Mouse (Mus musculus): ENCODE data around the gene 6330403K07Rik.

The 6330403K07Rik gene

DNA sequence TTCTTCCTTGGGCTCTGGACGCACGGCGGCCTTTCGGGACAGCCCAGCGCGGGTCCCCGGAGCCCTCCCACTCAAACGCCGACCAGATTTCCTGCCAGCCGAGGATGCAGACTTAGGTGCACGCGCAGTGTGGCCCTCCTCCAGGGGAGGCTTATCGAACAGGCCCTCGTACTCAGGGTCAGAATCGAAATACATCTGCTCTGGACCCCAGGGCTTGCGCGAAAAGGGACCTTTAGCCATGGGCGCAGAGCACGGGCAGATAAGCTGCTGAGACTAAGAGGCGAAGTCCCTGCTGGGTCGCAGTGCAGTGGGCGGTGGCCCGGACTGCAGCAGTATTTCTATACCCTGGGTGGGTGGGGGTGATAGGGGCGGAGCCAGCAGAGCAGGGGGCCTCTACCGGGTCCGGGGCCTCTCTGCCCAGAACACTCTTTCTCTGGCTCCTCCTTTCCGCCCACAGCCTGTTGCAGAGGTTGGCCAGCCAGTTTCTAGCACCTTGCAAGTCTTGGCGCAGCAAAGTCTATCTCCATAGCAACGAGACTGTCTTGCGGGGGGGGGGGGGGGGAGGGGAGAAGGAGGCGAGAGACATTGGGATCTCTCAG, at the start of gene 6330403K07Rik:
Gene 6330403K07Rik (minus strand): TSS at position 351 of the 599 bp plus-strand sequence.
- DNase-seq (ENCODE audit: low spot score in 2 of 2), result peak; percentile 68 to 75

DNA sequence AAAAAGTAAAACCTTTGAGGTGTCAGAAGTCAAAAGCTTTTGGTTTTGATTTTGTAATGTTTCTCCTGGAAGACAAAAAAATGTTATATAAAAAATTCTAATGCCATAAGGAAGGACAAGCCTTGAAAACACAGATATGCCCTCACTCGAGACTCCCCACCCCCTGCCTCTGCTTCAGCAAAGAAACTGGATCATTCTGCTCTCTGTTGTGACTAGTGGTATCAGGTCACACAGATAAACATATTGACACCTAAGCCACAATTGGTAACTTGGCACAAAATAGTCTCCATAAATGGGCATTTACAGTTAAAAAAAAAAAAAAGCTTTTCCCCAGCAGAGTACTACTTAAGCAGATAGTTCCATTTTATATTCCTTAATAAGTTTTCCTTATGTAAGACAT, 43.0 kb upstream of the 6330403K07Rik start:
- DNase-seq (ENCODE audit: low spot score in 2 of 2), result no peak

DNA sequence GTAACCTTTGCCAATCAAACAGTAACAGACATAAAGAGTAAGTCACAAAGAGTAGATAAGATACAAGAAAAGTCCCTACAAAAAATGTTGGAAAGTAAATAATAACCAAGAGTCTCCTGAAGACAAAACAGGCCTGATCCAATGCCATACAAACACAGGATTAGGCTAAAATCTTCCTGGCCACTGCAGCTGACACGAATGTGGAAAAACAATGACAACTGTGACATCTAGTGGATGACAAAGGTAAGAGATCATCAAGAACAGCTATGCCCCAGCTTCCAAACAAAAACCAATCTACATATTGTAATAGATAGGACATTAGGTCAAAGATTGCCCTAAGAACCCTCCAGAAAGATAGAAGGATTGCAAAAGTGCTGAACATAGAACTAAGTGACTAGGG, 19.2 kb upstream of the 6330403K07Rik start:
- DNase-seq (ENCODE audit: low spot score in 2 of 2), result peak in 1 of 2 experiments; percentile 30

DNA sequence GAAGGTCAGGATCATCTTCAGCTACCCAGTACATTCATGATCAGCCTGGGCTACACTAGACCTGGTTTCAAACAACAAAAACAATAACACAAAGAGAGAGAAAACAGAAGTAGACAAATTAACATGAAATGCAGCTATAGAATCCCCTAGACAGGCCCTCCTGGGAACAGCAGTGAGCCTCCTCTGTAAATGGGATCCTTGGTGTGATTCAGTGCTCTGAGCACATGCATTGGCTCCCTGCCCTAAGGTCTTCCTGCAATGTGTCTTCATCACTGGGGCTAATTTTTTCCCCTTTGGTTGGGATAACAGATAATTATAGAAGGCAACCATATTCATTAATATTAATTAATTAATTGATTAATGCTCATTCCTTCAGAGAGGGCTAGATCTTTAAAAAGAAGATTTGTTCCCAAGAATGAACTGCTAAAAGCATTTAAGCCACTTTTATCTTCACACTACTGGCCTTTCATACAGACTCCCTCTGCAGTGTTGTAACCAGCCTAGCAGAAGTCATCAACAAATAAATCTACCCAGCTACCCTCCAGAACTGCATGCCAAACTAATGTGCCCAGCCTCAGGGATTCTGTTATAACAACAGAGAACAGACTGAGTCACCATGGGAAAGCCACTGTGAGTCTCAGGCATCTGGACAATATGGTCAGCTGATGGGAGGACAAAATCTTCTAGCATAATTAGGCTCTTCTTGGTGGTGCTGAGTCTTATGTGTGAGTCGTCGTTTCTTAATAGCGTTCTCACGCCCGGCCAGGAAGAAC, 6.4 kb upstream of the 6330403K07Rik start:
- DNase-seq (ENCODE audit: low spot score in 2 of 2), result no peak

DNA sequence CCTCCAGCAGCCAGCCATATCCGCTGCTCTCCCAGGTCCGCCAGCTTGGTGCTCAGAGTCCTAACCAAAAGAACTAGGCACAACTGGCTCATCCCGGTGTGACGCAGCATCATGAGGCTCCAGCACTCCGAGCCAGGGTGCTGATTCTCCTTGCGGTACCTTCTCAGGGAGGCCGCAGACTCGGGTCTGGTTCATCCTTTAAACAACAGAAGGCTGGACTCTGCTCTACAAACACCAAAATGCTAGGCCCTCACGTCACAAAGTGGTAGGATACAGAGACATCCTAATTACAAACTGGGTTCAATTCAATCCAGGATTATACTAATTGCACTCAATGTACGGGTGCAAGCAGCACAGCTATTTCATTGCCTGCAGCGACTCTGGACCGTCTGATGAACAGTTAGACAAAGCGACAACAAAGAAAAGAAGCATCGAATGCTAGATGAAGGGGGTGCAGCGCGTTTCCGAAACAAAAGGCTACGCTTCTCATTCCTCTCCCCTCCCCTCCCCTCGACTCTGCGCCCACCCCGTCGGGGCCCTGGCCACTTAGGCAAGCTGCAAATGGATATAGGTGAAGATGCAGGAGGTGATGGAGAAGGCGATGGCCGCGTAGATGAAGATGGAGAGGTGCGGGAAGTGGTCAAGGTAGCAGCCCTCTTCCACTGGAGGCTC, 686 bp downstream of the 6330403K07Rik start:
- DNase-seq (ENCODE audit: low spot score in 2 of 2), result peak; percentile 58 to 59

DNA sequence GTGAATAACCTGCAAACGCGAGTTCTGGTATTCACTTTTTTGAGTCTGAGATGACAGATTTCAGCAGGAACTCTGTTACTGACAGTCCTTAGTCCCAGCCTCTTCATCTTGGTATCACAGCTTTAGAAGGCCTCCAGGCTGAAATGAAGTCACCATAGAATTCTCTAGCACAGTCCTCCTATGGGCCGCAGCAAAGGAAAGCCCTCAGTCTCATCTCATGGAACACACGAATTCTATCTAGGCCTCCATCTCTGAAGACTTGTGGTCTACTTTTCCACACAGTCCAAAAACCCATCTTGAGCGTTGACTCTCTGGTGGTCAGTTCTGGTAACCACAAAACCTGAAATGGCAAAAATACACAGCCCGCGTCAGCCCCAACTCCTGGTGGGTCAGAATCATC, 1.2 kb downstream of the 6330403K07Rik start:
- DNase-seq (ENCODE audit: low spot score in 2 of 2), result peak in 1 of 2 experiments; percentile 12

DNA sequence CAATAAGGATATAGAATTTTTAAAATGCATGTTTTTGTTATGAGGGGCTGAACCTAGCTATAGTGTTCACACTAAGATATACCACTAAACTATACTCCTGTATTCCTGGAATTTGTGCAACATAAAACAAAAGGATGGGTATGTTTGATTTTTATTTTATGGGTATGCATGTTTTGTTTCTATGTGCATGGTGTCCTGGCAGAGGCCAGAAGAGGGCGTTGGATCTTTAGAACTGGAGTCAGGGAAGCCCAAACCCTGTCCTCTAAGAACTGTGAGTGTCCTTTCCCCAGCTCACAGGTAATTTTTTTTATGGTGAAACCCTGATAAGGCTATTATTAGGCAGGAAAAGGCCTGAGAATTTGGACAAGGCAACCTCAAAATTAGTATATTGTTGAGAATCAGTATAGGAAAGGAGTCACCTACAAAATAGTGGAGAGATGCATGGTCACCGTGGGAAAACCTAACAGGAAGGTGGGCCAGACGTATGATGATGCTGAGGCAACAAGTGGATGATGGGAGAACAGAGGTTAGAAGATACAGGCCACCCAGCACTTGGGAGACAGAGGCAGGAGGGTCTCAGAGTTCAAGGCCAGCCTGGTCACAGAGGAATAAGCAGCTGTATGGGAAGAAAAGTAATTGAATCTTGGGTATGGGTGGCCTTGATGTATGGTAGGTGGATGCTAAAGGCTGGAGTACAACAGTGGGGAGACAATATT, 3.8 kb downstream of the 6330403K07Rik start:
- DNase-seq (ENCODE audit: low spot score in 2 of 2), result no peak

DNA sequence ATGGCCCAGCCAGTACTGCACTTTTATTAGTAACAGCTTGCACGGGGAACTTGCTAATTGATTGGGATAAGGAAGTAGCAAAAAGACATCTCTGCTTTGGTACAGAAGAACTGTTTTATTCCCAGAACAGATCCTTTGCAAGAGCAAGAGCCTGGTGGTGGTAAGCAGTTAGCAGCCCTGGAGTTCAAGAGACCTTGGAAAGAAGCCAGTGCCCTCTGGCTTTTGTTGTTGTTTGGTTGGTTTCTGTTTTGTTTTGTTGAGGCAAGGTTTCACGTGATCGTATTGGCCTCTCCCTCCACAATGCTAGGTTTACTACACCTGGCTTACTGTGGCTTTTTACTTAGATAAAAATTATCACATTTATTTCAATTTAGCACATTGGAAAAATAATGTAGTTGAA, 5.0 kb downstream of the 6330403K07Rik start:
- DNase-seq (ENCODE audit: low spot score in 2 of 2), result no peak

DNA sequence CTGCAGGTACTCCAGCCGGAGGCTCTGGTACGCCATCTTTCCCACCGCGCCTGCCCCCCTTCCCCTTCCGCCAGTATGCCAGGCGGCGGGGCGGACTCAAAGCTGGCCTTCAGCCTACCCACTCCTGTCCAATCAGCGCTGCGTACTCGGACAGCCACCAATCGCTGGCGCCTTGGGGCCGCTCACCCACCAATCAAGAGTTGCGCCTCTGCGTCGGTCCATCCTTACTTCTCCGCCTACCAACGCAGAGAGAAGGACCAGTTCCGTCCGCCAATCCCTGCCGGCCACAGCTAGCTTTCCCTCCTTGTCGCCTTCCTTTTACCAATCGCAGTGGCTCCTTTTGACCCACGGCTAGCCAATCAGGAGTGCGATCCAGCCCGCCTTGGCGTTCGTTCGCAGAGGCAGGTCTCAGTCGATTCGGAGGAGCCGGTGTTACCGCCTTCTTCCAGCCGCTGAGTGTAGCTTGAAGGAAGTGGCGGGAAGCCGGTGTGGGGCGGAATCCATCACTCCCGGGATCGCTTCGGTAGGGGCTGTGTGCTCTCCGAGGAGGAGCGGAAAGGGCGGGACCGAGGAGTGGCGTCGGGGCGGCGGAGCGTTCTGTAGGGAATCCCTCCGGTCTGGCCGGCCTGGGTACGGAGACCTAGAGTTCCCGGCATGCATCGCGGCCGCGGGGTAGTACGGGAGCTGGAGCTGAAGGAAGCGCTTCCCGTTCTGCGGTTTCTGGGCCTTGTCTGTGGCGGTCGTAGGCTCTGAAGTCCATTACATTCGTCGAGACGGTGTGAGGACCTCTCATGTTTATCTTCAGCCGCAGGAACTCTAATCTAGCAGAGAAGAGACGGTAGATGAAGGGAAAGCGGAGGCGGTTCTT, 13.9 kb downstream of the 6330403K07Rik start, which contains the start of the genes Mis12 and Derl2:
Gene Mis12 (plus strand): TSS at position 411 of the 868 bp plus-strand sequence.
Gene Derl2 (minus strand): TSS at position 641 of the 868 bp plus-strand sequence.
- peak; percentile 99 for DNase-seq (ENCODE audit: low spot score in 2 of 2)

DNA sequence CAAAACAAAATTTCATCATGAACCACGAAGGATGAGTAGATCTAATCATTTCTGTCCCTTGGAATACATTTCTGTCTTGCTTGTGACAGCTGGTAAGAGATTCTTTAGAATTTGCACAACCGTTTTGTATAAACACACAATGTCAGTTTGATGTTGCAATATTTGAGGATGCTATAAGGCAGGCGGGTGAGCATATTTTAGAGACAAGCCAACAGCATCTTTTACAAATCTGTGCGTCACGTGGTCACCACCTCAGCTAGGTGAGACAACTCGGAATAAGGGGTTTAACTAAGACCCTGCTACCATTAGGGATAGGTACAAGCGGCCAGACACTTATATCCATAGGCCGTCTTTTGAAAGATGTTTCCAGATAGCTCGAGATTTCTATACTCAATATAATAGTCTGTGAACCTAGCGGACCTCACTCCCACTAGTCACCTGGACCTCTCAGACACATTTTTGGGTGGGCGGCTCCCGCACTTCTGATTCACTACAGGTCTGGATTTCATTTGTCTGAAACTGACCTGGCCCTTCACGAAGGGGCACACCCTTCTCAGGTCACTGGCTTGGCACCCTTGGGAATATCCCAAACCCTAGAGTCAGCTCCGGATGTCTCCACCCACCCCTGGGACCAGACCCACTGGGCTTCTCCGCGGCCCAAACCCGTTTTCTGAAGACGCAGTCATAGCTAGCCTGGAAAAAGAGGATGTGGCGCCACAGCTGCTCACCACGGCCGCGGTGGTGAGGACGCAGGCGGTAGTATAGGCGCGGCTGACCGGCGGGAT, 14.7 kb downstream of the 6330403K07Rik start:
- DNase-seq (ENCODE audit: low spot score in 2 of 2), result no peak

DNA sequence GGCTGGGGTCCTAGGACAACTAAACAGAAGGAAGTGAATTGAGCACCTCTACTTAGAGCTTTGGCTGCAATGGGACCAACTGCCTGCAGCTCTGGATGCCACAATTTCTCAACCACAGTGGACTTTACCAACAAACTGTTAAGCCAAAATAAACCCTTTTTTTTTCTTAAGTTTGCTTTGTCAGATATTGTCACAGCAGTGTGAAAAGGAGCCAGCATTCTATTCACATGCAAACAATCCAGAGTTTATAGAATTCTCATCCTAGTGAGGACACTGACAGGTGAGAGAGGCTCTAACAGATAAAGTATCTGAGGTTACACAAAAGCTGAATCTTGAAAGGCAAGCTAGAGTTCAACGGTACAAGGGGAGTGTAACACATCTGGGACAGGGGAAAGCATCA, 16.3 kb downstream of the 6330403K07Rik start:
- no peak for DNase-seq (ENCODE audit: low spot score in 2 of 2)

DNA sequence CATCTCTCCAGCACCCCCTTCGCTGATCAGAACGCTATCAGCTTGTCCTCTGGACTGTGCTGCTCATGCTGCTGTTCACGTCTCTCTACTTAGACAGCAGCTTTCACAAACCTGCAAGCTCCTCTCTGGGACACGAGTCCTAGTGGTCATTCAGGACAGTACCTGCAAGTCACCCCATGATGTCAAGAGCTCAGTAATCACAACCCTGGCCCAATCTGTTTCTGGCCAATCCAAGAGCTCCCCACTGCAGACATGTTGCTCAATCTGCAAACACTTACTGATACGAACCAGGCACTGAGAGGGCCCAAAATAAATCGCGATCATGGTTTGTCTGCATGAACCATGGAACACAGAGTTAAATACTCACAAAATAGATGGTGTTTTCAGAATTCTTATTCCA, 20.6 kb downstream of the 6330403K07Rik start:
- DNase-seq (ENCODE audit: low spot score in 2 of 2), result no peak

DNA sequence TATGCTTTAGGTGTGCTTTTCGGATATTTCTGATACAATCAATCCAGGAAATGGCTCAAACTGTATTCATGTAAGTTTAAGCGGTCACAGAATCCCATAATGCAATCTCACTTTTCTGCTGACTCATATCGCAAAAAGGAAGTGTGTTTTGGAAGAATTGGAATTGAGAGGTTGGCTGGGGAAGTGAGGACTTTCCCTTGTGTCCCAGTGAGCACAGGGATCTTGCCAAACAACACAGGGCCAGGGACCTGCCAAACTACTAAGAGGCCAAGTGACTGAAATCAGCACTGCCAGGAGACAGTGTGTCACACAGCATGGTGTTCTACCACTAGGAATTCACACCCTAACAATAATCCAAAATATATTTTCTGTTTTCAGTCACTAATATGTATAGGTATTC, 25.0 kb downstream of the 6330403K07Rik start:
- no peak for DNase-seq (ENCODE audit: low spot score in 2 of 2)

DNA sequence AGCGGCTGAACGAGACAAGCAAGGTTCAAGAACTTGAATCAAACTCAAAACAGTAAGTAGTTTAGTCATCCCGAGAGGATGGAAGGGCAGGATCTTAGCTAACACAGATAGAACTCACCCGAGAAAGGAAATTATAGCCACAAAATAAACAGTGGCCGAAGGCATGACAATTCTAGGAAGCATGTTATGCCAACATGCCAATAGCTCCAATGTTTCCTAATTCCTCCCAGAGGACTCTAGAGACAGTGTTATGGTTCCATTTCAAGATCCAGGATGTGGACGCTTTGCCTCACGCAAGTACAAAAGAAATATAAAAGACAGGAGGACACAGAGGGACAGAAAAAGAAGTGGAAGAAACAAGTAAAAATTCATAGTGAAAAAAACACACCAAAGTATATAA, 25.5 kb downstream of the 6330403K07Rik start:
- DNase-seq (ENCODE audit: low spot score in 2 of 2), result no peak

DNA sequence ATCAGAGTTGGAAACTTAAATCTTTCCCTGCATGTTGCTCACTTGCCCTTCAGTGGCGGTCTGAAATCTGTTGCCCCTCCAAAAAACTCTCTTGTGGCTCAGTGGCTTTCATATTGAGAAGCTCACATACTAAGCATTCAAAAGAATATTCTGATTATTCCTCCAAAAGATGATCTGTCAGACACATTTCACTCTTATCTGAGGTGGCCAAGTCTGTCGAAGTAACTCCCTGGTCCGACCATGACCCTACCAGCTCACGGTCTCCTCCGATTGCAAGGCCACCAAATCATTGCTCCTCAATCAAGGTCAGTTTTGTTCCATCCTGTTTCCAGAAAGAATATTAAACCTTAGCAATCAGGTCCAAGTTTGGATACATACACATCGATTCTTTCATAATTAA, 26.3 kb downstream of the 6330403K07Rik start:
- no peak for DNase-seq (ENCODE audit: low spot score in 2 of 2)

DNA sequence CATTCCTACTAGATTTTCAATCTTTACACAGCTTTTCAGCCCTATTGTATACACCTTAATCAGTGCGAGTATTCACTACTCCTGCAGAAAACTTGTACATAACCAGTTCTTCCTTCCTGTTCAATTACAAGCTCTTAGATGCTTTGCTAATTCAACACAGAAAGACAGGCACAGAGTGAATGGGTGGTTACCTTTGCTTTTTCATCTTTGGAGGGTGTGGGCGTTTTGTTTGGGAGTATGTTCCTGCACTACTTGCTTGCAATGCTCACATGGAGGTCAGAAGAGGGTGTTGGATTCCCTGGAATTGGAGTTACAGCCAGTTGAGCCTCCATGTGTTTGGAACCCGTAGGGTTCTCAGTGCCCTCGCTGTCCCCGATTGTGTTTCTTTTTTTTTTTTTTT, 28.3 kb downstream of the 6330403K07Rik start:
- DNase-seq (ENCODE audit: low spot score in 2 of 2), result no peak

DNA sequence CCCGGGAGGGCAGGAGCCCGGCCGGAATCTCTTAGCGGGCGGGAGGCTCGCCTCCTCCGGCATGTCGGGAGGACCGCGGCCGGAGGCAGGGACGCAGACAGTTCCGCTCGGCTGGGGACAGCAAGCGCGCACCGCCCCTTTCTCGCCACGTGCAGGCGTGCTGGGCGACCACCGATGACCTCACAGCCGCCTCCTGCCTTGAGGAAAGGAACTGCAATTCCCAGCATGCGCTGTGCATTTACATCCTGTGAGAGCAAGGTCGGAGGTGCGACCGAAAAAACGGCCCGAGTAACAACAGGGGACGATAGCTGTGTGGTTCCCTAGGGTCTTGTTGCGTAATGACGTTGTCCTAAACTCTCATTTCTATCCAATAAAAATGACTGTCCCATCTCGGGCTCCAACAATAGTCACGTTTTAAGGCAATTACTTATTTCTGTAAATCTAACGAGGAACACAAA, 29.0 kb downstream of the 6330403K07Rik start, which contains the start of gene Dhx33:
Gene Dhx33 (minus strand): TSS at position 122 of the 458 bp plus-strand sequence.
- DNase-seq (ENCODE audit: low spot score in 2 of 2), result peak; percentile 97 to 98

DNA sequence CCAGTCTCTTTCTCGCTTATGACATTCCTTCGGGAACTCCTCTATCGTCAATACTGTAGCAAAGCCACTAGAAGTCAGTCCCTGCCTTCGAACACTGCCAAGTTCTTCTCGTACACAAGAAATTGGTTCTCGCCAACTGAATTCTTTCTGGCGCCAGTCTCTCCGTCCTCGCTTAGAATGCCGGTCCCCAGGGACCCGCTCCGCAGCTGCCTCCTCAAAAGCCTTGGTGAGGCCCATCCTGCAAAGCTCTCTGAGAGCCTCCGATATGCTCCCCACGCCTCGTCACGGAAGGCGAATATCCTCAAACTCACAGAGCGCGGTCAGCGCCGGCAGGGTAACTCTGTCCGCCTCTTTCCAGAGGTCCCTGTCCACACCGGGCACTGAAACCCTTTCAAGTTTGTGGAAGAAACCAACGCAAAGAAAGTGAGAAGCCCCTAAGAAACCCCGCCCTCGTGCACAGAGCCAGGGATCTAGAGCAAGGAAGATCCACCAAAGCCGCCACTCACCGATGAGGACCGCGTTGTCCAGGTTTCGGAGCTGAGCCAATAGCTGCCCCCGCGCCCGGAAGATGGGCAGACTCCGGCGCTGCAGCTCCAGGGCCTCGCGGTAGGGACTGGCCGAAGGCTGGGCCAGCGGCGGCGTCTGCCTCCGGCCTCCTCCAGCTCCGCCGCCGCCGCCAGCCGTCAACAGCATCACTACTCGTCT, 29.6 kb downstream of the 6330403K07Rik start:
- DNase-seq (ENCODE audit: low spot score in 2 of 2), result no peak

DNA sequence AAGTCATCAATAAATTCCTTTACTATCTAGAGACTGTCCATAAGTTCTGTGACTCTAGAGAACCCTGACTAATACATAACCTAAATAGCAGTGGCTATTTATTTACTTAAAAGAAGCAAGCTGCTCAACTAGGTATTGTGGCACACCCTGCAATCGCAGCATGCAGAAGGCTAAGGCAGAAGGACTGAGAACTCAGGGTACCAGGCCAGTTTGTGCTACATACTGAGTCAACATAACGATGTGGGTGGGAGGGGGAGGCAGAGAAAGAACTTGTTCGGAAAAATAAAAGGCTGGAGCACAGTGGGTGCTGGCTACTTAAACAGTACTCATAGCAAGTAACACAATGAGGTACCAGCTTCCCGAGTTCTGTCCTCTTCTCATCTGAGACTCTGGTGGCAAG, 32.1 kb downstream of the 6330403K07Rik start:
- DNase-seq (ENCODE audit: low spot score in 2 of 2), result peak in 1 of 2 experiments; percentile 28
